Mouse (Mus musculus): Measurements from ENCODE around the gene Ppil1.
"Not testable (repeated sequence)": the region's sequence is repeated elsewhere in the genome, so short reads cannot be mapped to it uniquely, and the experiment has no call there.

- TF ChIP-seq CTCF (IDR thresholded peaks at IDR 0.05; ENCODE audit: low read depth, low read length); POLR2A (IDR thresholded peaks at IDR 0.05; ENCODE audit: insufficient read depth, low read length): not testable (repeated sequence)
Observed at GRCm38 (mm10) chr17:29254784-29255183, 9.2 kb downstream of the Ppil1 start.
